Mouse (Mus musculus) spleen, adult 2 months (tissue): ENCODE measurements around the gene Ptgir. TPM values are rescaled to one million over a fixed set of nuclear protein-coding genes. Genes with fewer than 3 reads are reported as not detected.

Experiments used
- DNase-seq, 2 experiments: peaks; one replicate each; pipeline versions ENCODE4 v3.0.0 to v3.0.0-alpha.2; 2012 to 2021; ENCODE audit warnings: low spot score in 2 of 2, low read depth in 1 of 2
- H3K27ac ChIP-seq: fragments of 200-500 bp; 2 replicates; pipeline ENCODE4 v1.5.1; 2012; ENCODE audit warnings: low read length, inconsistent platforms; ENCODE audit not compliant: insufficient read depth
- H3K27me3 ChIP-seq: fragments of 200-500 bp; 2 replicates; pipeline ENCODE4 v1.6.1; 2012; ENCODE audit warnings: mild to moderate bottlenecking, moderate library complexity, low read length, inconsistent platforms; ENCODE audit not compliant: control insufficient read depth, insufficient read depth
- H3K36me3 ChIP-seq: fragments of 200-500 bp; 2 replicates; pipeline ENCODE4 v1.6.1; 2012; ENCODE audit warnings: mild to moderate bottlenecking, low read length, inconsistent platforms; ENCODE audit not compliant: control insufficient read depth, insufficient read depth
- H3K4me1 ChIP-seq: fragments of 200-500 bp; 2 replicates; pipeline ENCODE4 v1.6.1; 2011; ENCODE audit warnings: inconsistent platforms; ENCODE audit not compliant: control insufficient read depth, insufficient read depth, insufficient read length
- H3K4me3 ChIP-seq: fragments of 200-500 bp; 2 replicates; pipeline ENCODE4 v1.5.1; 2011; ENCODE audit warnings: mild to moderate bottlenecking, inconsistent platforms; ENCODE audit not compliant: insufficient read depth, insufficient read length; ENCODE audit errors: extremely low read depth
- CTCF ChIP-seq: fragments of 200-500 bp; IDR thresholded peaks from 2 replicates; pipeline ENCODE4 v1.5.1; 2011; ENCODE audit warnings: mild to moderate bottlenecking, inconsistent platforms; ENCODE audit not compliant: insufficient read depth, insufficient read length, insufficient replicate concordance; ENCODE audit errors: extremely low read depth
- POLR2A ChIP-seq: fragments of 200-500 bp; IDR thresholded peaks from 2 replicates; pipeline ENCODE4 v1.6.1; 2011; ENCODE audit warnings: low read depth, low read length, inconsistent platforms
- WGBS: fragments of 180-500 bp; shearing (Covaris S2); methylation state at CpG from one replicate; pipeline ENCODE4 v1.1.7; 2018; 5-methylcytosine and 5-hydroxymethylcytosine counted together
- polyA plus RNA-seq: library from polyadenylated mRNA; depleted of rRNA; stranded (reverse); fragments of >200 nt; gene quantifications from 2 replicates; pipeline ENCODE4 v1.2.3, GENCODE M21; 2012

The Ptgir gene
- polyA plus RNA-seq, 1 experiment, result 9.2 TPM

DNA sequence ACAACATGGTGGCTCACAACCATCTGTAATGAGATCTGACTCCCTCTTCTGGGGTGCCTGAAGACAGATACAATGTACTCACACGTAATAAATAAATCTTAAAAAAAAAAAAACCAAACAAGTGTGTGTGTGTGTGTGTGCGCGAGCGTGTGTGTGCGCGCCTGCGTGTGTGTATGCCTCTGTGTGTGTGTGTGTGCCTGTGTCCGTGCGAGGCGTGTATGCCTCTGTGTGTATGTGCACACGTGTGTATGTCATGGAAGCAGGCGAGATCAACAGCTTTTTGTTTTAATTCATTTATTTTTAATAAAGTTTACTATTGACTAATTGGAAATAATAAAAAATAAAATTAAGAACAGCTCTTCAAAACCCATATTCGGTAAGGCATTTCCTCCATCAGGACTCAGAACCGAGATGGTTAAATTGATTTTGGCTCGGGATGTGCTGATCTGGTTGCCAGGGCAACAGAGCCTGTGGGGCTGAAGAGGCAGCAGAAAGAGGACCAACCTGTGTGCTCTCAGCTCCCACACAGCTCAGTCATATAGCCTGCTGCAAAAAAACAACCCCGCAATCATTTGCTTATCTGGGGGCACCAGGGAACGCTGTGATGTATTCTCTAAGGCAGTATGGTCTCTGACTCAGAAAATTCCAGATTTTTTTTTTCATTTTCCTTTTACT is 32.0 kb downstream of the Ptgir start:
- Histone ChIP-seq H3K4me3 (no peak overlapping the region), H3K27me3 (no peaks in the 10 kb centered on the region), H3K27ac (no peak overlapping the region), H3K36me3 (no peaks in the 10 kb centered on the region), H3K4me1 (no peaks in the 10 kb centered on the region)
- DNase-seq, result no peak
- no peak for TF ChIP-seq CTCF
- TF ChIP-seq POLR2A, result no peak
- WGBS, result 78% methylated on average over 17 of the region's 17 CpGs

DNA sequence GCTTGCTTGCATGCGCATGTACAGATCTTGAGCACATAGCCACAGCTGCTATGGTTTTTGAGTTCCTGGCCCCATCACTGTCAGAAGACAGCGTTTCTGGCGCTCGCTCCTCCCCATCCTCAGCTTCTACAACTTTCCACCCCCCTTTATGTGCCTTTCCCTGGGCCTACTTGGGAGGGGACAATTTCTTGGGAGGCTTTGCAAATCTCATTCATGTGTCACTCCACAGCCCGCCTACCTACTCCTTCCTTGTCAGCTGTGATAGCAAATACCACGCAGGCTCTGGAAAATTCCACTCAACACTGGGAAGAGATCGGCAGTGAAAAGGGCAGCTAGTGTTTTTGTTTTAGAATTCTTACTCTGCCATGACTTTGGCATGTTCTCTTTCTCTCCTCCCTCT is 34.0 kb downstream of the Ptgir start:
- Histone ChIP-seq H3K4me1 (peaks cover 4% of the 10 kb centered on the region), H3K27me3 (0 out of 2 replicates have a peak, but pooled peaks cover 2% of the 10 kb centered on the region), H3K36me3 (no peaks in the 10 kb centered on the region), H3K4me3 (no peak overlapping the region), H3K27ac (no peak overlapping the region)
- 76% methylated on average over 7 of the region's 7 CpGs for WGBS
- DNase-seq, result no peak
- no peak for TF ChIP-seq CTCF

DNA sequence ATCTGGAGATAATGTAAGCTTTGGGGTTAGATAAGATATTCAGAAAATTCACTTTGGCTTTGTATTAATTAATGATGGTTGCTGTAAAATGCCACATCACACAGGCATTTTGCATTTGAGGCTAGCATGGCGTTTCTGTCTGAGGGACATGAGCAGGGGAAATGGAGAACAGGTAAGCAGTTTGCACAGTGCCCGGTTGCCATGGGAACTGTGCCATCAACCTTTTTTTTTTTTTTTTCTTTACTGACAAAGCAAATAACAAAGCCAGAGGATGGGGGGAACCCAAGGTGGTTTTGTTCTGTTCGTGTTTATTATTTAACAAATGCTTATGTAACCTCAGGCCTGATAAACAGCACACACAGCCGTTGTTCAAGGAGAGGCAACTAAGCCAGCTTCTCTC is 36.6 kb downstream of the Ptgir start:
- Histone ChIP-seq H3K27me3 (peaks cover 9% of the 10 kb centered on the region), H3K4me1 (peaks cover 7% of the 10 kb centered on the region), H3K36me3 (no peaks in the 10 kb centered on the region), H3K27ac (no peak overlapping the region), H3K4me3 (no peak overlapping the region)
- 65% methylated on average over 4 of the region's 4 CpGs for WGBS
- no peak for TF ChIP-seq CTCF
- TF ChIP-seq POLR2A, result no peak
- DNase-seq, result no peak

DNA sequence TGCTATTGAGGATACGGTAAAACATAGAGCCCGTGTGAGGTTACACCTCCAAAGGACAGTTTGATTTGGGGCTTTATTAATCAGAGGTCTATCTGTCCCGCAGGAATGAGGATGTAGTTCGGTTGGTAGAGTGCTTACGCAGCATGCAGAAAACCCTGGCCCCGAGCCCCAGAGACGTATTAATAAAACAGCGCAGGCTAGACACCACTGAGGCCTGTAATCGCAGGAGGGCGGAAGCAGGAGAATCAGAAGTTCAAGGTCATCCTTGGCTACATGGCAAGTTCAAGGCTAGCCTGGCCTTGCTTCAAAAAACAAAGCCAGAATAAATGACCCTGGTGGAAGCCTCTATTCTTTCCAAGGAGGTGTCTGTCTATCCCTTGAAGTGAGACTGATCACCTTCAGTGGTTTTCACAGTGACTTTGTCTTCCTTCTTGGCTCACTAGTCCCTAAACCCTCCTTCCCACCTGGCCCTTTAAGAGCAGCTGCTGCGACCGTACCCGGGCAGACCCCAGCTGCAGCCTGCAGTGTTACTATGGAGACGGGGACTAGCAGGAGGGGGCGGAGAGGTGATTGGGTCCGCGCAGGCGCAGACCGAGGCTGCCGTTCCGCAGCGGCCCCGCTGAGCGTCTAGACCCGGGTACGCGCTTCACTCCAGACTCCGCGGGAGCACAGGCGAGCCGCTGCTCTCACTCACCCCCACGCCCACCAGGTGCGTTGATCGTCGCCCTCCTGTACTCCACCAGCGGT is 37.9 kb downstream of the Ptgir start, which contains the start of gene Pnmal2:
Gene Pnmal2 (plus strand): TSS at position 622 of the 747 bp plus-strand sequence.
- WGBS, result 24% methylated on average over 36 of the region's 36 CpGs
- H3K27me3 ChIP-seq, result peaks cover 9% of the 10 kb centered on the region
- H3K36me3 ChIP-seq, result no peaks in the 10 kb centered on the region
- H3K27ac ChIP-seq, result no peak within 1 kb of the TSS
- DNase-seq, result peak in 1 of 2 experiments; percentile 46
- peaks cover 7% of the 10 kb centered on the region for H3K4me1 ChIP-seq
- no peak for TF ChIP-seq CTCF
- TF ChIP-seq POLR2A, result no peak
- peak within 1 kb of the TSS; percentile 56 for H3K4me3 ChIP-seq

DNA sequence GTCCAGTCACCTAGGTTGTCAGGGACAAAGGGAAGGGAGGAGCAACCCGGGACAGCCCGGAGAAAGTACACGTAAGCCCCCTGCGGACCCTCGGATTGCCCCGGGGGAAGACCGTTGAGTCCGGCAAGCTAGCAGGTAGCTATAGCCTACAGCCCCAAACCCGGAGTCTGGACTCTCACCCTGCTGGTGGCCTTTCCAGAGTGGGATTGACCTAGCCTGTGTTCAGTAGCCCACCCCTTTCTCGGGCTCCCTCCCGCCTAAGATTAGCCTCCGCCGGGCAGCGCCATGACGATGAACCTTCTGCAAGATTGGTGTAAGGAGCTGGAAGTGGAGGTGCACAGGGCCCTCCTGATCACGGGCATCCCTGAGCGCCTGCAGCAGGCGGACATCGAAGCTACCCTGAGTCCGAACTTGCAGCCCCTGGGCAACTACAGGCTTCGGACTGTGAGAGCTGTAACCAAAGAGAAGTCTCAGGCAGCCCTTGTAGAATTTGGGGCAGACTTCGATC is 38.6 kb downstream of the Ptgir start:
- WGBS, result 8% methylated on average over 22 of the region's 22 CpGs
- DNase-seq, result no peak
- Histone ChIP-seq H3K27ac (no peak overlapping the region), H3K4me3 (peak overlapping the region; percentile 56), H3K27me3 (peaks cover 9% of the 10 kb centered on the region), H3K4me1 (peaks cover 7% of the 10 kb centered on the region), H3K36me3 (no peaks in the 10 kb centered on the region)
- TF ChIP-seq POLR2A (no peak), CTCF (no peak)

DNA sequence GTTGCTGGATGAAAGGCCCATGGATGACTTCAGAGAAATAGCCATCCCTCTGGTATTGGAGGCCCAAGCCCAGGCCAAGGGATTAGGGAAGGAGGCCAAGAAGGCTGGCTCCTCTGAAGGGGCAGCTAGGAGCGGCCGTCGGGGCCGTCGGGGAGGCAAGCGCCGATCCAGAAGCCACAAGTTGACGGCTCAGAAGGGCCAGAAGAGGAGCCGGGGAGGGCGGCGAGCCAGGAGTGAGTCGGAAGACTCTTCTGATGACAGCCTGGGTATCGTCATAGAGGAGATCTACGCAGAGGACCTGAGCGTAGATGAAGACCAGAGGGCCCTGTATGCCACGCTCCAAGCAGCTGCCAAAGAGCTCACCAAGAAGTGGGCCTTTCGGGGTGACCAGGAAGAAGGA is 39.1 kb downstream of the Ptgir start:
- H3K4me3 ChIP-seq, result no peak overlapping the region
- WGBS, result 29% methylated on average over 17 of the region's 17 CpGs
- peaks cover 9% of the 10 kb centered on the region for H3K27me3 ChIP-seq
- no peak overlapping the region for H3K27ac ChIP-seq
- H3K36me3 ChIP-seq, result no peaks in the 10 kb centered on the region
- DNase-seq, result no peak
- no peak for TF ChIP-seq POLR2A
- TF ChIP-seq CTCF, result no peak
- peaks cover 7% of the 10 kb centered on the region for H3K4me1 ChIP-seq
